Mouse (Mus musculus) megakaryocyte-erythroid progenitor cell, adult 5-6 weeks (primary cell): ENCODE results near the gene Tspo2. TPM values are rescaled to one million over a fixed set of nuclear protein-coding genes. Genes with fewer than 3 reads are reported as not detected.
"Not testable (repeated sequence)": the region's sequence is repeated elsewhere in the genome, so short reads cannot be mapped to it uniquely, and the experiment has no call there.

ENCODE experiments used
- ATAC-seq: replicated peaks from 2 replicates; pipeline ENCODE4 v1.8.0; 2016; ENCODE audit warnings: mild to moderate bottlenecking, inconsistent platforms; ENCODE audit not compliant: severe bottlenecking, poor library complexity, low FRiP score, low TSS enrichment
- total RNA-seq, 2 experiments: library from RNA; stranded (forward) in 1 of 2; stranded (reverse) in 1 of 2; fragments of 200-1000, 215-1000 nt in 1 of 2; fragments of >200 nt in 1 of 2; fragmentation: Nextera tagmentation in 1 of 2; gene quantifications; 2 replicates each; pipeline ENCODE4 v1.2.3; 2014 to 2017

Gene Tspo2
- total RNA-seq (2014; fragmentation: Nextera tagmentation) (192 and 203 TPM in 2 replicates), total RNA-seq (2017) (86.3 and 160 TPM in 2 replicates)

- peak; percentile 82 for ATAC-seq
Observed at GRCm38 (mm10) chr17:48451353-48451675, at the start of gene Tspo2. Gene Tspo2, minus strand, starts transcription at chr17:48451522.

DNA sequence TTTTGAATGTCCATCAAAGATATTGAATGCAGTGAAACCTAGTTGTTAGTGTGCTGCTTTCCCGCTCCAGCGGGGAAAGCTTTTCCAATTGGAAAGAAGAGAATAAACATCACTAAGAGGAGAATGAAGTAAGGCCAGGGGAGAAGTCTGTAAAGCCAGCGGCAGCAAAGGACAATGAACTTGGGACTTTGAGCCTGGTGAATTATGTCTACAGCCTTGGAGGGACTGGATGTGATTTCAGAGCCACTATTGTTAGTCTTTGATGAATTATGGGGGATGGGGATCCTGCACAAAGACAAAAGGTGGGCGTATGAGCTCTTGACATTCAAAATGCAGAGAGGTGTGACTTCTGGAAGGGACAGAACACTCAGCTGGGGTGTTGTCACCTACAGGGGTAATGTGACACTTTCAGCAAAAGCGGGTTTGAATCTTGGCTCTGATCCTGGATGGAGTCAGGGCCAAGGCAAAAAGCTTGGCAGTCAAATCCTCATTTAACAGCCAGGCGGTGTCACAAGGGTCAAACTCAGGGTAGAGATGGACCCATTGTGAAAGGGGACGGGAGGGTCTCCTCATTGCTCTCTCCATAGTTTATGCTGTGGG, 49.6 kb upstream of the Tspo2 start:
- ATAC-seq: no peak

DNA sequence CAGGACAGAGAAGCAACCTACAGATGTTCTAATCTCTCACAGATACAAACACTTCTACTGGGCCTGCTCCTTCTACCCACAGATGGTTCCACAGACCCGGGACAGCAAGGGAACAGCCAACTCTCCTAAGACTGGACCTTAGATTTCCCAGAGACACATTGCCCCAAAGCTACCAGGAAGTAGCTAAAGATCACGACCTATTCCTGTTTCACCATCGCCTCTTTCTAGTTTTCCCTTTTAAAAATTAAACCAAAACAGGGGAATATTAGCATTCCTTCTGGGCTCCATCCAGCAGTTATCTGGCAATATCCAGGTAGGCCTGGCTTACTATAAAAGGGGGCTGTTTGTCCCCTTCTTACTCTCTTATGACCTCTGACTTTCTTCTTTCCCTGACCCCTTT, 46.7 kb upstream of the Tspo2 start:
- ATAC-seq: no peak

- no peak for ATAC-seq
Observed at GRCm38 (mm10) chr17:48493986-48494385, 42.7 kb upstream of the Tspo2 start.

GRCm38 (mm10) chr17:48493582-48493981, 42.3 kb upstream of the Tspo2 start:
- ATAC-seq: no peak

GRCm38 (mm10) chr17:48492621-48493020, 41.3 kb upstream of the Tspo2 start:
- ATAC-seq: no peak

GRCm38 (mm10) chr17:48489466-48489865, 38.1 kb upstream of the Tspo2 start:
- no peak for ATAC-seq

DNA sequence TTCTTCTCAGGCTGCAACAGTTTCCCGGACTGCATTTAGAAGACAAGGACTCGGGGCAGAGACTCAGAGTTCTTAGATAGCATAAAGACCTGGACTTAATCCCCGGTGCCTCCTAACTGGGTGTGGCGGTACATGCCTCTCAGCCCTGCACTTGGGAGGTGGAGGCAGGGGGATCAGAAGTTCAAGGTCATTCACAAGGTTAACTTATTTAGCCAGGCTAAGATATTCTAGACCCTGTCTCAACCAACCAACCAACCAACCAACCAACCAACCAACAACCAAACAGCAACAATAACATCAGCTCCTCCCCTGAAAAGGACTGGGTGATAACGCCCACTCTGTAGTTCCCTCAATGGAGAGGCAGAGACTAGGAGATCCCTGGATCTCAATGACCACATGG, 32.9 kb upstream of the Tspo2 start:
- no peak for ATAC-seq

GRCm38 (mm10) chr17:48483764-48484163, 32.4 kb upstream of the Tspo2 start:
- peak; percentile 64 for ATAC-seq

- no peak for ATAC-seq
Observed at GRCm38 (mm10) chr17:48479952-48480351, 28.6 kb upstream of the Tspo2 start.

GRCm38 (mm10) chr17:48475444-48475843, 24.1 kb upstream of the Tspo2 start:
- ATAC-seq: no peak

- not testable (repeated sequence) for ATAC-seq
Observed at GRCm38 (mm10) chr17:48474282-48474681, 23.0 kb upstream of the Tspo2 start.

- ATAC-seq: peak; percentile 91
Observed at GRCm38 (mm10) chr17:48467395-48468231, 16.3 kb upstream of the Tspo2 start.

DNA sequence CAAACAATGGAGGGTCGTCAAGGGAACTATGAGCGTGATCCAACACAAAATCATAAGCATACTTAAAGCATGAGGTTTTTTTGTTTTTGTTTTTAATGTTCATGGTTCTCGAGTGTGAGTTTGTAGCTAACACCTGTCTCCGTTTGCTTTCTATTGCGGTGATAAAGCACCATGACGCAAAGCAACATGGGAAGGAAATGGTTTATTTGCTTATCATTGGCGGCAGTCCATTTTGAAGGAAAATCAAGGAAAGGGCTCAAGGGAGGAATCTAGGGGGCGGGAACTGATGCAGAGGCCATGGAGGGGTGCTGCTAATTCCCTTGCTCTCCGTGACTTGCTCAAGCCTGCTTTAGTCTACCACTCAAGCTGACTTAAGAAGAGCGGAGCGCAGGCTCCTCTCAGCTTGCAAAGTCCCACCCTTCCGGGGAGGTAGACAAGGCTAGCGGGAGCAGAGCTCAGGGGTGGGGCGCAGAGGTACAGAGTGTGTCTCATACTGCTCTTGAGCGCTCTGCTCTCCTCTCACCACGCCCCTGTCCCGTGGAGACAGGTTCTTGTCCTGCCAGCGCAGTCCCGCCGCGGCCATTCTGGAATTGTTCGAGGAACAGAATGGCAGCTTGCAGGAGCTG, 15.6 kb upstream of the Tspo2 start:
- peak; percentile 51 for ATAC-seq

DNA sequence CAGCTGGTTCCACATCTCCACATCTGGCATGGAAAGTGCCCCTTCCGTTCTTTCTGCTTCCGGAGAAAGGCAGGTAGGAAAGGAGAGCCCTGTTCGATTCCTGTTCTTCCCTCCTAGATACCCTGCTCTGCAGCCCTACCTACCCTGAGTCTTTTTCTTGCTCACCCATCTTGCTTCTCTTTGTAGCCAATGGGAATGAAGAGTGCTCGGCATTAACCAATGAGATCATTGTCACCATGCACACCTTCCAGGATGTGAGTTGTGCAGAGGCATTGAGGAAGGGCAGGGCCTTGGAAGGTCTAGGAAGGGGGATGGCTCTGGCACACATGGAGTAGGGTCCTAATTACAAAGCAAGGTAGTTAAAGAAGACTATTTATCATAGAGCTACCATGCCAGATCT, 12.1 kb upstream of the Tspo2 start:
- ATAC-seq: no peak

DNA sequence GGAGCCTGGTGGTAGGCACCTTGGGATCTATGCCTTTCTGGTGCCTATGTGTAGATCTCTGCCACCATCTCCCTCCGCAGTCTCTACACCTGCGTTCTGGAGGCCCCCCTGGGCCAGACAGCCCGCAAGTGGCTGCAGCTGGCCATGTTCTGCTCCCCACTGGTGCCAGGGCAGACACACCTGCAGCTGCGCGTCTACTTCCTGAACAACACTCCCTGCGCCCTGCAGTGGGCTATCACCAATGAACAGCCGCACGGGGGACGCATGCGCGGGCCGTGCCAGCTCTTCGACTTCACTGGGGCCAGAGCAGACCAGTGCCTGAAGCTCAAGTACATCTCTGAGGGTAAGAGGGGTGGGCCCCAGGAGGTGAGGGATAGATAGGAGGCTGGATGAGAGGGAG, 10.8 kb upstream of the Tspo2 start:
- ATAC-seq: peak; percentile 80

- ATAC-seq: no peak
Observed at GRCm38 (mm10) chr17:48457971-48458653, 6.8 kb upstream of the Tspo2 start.

DNA sequence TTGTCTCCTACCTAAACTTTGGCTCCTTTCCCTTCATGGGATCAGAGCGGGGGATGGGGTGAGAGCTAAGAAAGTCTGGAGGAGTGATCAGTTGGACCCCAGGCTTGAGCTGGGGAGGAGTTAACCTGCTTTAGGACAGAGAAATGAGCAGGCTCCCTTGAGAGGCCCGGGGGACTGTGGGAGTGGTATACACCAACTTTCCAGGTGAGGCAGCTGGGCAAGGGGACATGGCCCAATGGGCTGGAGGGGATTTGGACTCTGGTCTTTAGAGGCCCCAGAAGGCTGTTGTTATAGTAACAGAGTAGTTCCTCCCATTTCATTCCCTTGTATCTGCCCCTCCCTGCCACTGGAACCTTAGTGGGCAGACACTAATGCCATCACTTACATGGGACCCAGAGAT, 4.6 kb upstream of the Tspo2 start:
- ATAC-seq: no peak

DNA sequence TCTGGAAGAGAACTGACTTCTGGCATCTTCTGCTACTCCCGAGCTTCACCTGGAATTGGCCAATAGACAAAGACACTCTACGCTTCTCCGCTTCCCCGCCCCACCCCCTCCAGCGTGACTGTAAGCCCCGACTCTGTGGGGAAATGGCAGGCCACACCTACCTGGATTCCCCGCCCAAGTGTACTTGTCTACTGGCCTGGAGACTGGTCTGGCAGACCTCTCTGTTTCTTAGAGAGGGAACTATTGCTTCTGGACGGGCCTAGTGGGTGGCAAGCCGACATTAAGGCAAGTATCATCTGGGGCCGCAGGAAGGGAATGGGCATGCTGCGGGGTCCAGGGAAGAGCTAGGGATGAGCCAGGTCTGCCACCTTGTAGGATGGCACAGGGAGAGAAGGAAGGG, 3.4 kb upstream of the Tspo2 start, which contains the start of gene Unc5cl:
Gene Unc5cl, plus strand, starts transcription at position 214 of the 400 bp plus-strand sequence.
- no peak for ATAC-seq

DNA sequence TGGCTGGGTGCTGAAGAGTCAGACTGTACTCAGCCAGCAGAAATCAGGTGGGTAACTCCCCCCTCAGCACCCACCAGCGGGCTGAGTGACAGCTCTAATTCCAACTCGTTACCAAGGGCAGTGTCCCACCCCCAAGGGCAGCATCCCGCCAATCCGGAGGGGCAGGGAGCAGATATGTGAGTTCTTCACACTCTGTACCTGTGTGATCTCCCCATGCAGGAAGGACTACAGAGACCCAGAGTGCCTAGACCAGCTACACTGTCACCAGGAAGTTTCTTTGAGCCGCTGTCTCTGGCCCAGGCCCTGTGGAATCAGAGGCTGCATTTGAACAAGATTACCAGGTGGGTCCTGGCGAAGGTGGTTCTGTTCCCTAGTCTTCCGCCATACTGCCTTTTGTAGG, 2.9 kb upstream of the Tspo2 start:
- ATAC-seq: no peak
